Mouse (Mus musculus) liver, embryonic 14.5 days (tissue): ENCODE measurements at regions not wholly inside any gene's neighbourhood (a gene's known extent, or its start where the extent isn't known, plus 50 kb on each side); places are given as distances from the start of the nearest gene placed in this dataset.

Experiments used
- ATAC-seq: fragments of 200-750 bp; cut with Nextera tagmentation; 2 replicates; pipeline ENCODE4 v1.8.0; 2017; ENCODE audit warnings: moderate number of reproducible peaks, mild to moderate bottlenecking, moderate library complexity; ENCODE audit not compliant: insufficient read depth
- DNase-seq, 3 experiments: peaks; one replicate each; pipeline ENCODE4 v3.0.0-alpha.2; 2012 to 2013; ENCODE audit warnings: low read depth in 3 of 3, low spot score in 3 of 3
- H3K27ac ChIP-seq: fragments of 300-500 bp; sonication (generic); 2 replicates; pipeline ENCODE4 v1.5.1; 2014; ENCODE audit warnings: moderate library complexity, mild to moderate bottlenecking, control low read depth, inconsistent platforms
- H3K27me3 ChIP-seq: fragments of 300-500 bp; sonication (generic); 2 replicates; pipeline ENCODE4 v1.6.1; 2014; ENCODE audit warnings: mild to moderate bottlenecking, low read length, moderate library complexity; ENCODE audit not compliant: control insufficient read depth, insufficient read depth
- H3K36me3 ChIP-seq: fragments of 300-500 bp; sonication (generic); replicated peaks from 2 replicates; pipeline ENCODE4 v1.6.1; 2014; ENCODE audit warnings: low read depth; ENCODE audit not compliant: control insufficient read depth, insufficient read depth
- H3K4me1 ChIP-seq, 2 experiments: fragments of 200-500 bp in 1 of 2; fragments of 300-500 bp in 1 of 2; sonication (generic) in 1 of 2; replicated peaks; 2 replicates each; pipeline ENCODE4 v1.6.1; 2012 to 2014; ENCODE audit warnings: antibody characterized with exemption in 1 of 2, inconsistent platforms in 1 of 2, low read length in 1 of 2; ENCODE audit not compliant: control insufficient read depth in 2 of 2, insufficient read depth in 2 of 2
- H3K4me2 ChIP-seq: fragments of 300-500 bp; sonication (generic); 2 replicates; pipeline ENCODE4 v1.6.1; 2014; ENCODE audit warnings: low read depth, mild to moderate bottlenecking, control low read depth, moderate library complexity
- H3K4me3 ChIP-seq, 2 experiments: fragments of 200-500 bp in 1 of 2; fragments of 300-500 bp in 1 of 2; sonication (generic) in 1 of 2; 2 replicates each; pipeline ENCODE4 v1.5.1; 2012 to 2014; ENCODE audit warnings: low read depth in 2 of 2, low read length in 2 of 2, mild to moderate bottlenecking in 2 of 2, control low read depth in 1 of 2, inconsistent platforms in 1 of 2, moderate library complexity in 1 of 2; ENCODE audit not compliant: insufficient read depth in 1 of 2
- H3K9ac ChIP-seq: fragments of 300-500 bp; sonication (generic); replicated peaks from 2 replicates; pipeline ENCODE4 v1.6.1; 2014; ENCODE audit warnings: mild to moderate bottlenecking, control low read depth, moderate library complexity
- H3K9me3 ChIP-seq: fragments of 300-500 bp; sonication (generic); 2 replicates; pipeline ENCODE4 v1.6.1; 2016; ENCODE audit warnings: low read length, mixed read lengths; ENCODE audit not compliant: control insufficient read depth
- CTCF ChIP-seq: IDR thresholded peaks from 2 replicates; pipeline ENCODE4 v1.5.1; 2016; ENCODE audit warnings: antibody characterized with exemption, low read depth, control low read depth
- EP300 ChIP-seq: IDR thresholded peaks from 2 replicates; pipeline ENCODE4 v1.6.1; 2016; ENCODE audit warnings: antibody characterized with exemption, low read depth
- WGBS: fragments of 180-500 bp; shearing (Covaris S2); extraction: QIAGEN DNeasy Blood & Tissue Kit; methylation state at CpG from one replicate; pipeline ENCODE4 v1.1.7; 2014; ENCODE audit not compliant: insufficient replicate concordance; 5-methylcytosine and 5-hydroxymethylcytosine counted together

- no peaks in the 10 kb centered on the region for H3K36me3 ChIP-seq
- no peaks in the 10 kb centered on the region for H3K9me3 ChIP-seq
- no peak overlapping the region for H3K9ac ChIP-seq
- 66% methylated on average over 5 of the region's 5 CpGs for WGBS
- no peak overlapping the region for H3K4me3 ChIP-seq
- no peak overlapping the region for H3K27ac ChIP-seq
- no peak for DNase-seq
- no peaks in the 10 kb centered on the region for H3K27me3 ChIP-seq
- no peak overlapping the region for H3K4me2 ChIP-seq
- H3K4me1 ChIP-seq = no peaks in the 10 kb centered on the region
- ATAC-seq = no peak
- TF ChIP-seq EP300 (no peak), CTCF (no peak)
These were observed 54.6 kb upstream of the Rnf24 start for GRCm38 (mm10) chr2:131407337-131407736.

GRCm38 (mm10) chr2:131404218-131404555 lies 51.5 kb upstream of the Rnf24 start:
- Histone ChIP-seq H3K27ac (no peak overlapping the region), H3K4me1 (no peaks in the 10 kb centered on the region; a peak in 1 of 4 replicates), H3K4me2 (no peak overlapping the region), H3K36me3 (no peaks in the 10 kb centered on the region), H3K4me3 (no peak overlapping the region), H3K9me3 (no peaks in the 10 kb centered on the region), H3K9ac (no peak overlapping the region), H3K27me3 (no peaks in the 10 kb centered on the region)
- DNase-seq (no peak), ATAC-seq (no peak)
- TF ChIP-seq EP300 (no peak), CTCF (no peak)
- WGBS = 38% methylated on average over 1 of the region's 1 CpGs

GRCm38 (mm10) chr2:131403543-131404217 lies 51.0 kb upstream of the Rnf24 start:
- Histone ChIP-seq H3K36me3 (no peaks in the 10 kb centered on the region), H3K4me2 (no peak overlapping the region), H3K4me1 (no peaks in the 10 kb centered on the region; a peak in 1 of 4 replicates), H3K27ac (no peak overlapping the region), H3K4me3 (no peak overlapping the region), H3K27me3 (no peaks in the 10 kb centered on the region), H3K9me3 (no peaks in the 10 kb centered on the region), H3K9ac (no peak overlapping the region)
- ATAC-seq (no peak), DNase-seq (no peak)
- 48% methylated on average over 5 of the region's 5 CpGs for WGBS
- TF ChIP-seq CTCF = no peak
- no peak for TF ChIP-seq EP300
